ENCODE assay signal across 10 mouse cellular contexts in the genomic region with DNA sequence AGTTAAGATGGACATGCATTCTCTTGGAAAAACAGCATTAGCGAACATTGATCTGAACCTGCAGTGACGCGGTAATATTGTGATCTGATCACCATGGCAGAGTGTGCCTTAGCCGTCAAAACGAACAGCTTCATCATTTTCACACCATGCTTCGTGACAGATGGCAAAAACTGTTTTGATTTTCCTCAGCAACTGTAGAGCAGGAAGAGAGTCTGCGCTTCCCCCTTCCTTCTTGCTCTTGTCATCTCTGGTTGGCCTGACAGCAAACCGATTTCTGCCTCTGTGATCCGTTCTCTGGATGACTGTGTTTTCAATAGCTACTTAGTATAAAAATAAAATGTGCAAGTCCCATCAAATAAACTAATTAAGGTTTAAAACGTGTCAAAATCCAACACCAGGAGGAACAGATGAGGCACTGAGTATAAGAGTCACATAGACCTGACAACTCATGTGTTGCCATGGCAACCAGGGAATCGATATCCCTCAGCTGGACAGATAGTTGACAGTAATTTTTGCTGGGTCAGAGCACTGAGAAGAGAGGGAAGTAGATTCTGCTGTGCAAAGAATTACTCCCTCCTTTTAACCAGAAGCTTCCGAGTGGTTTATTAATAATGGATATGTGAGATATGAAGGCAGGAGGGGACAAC.
DNase-seq lines count a peak whose midpoint lies in the region; ATAC-seq and TF ChIP-seq lines count a peak whose summit lies in the region.
"Had no signal": no experiment of that assay in that cellular context is flagged by ENCODE, and none has a peak within 500 bp of the region (broad histone marks: within the 10 kb centered on the region; RNA-seq: fewer than 3 reads in every experiment).

No protein-coding gene starts in this region.

- peaks cover 18% of the 10 kb centered on the region for H3K4me1 ChIP-seq in forebrain, embryonic 15.5 days
- H3K4me1 ChIP-seq in midbrain, embryonic 16.5 days (ENCODE audit: control insufficient read depth, insufficient read depth, low read length) = 0 out of 2 replicates have a peak, but pooled peaks cover 5% of the 10 kb centered on the region

- TF ChIP-seq CTCF in layer of hippocampus, adult 2 months (conservative IDR thresholded peaks at IDR 0.05) = no peak

- WGBS in forebrain, embryonic 15.5 days = 54% methylated on average over 12 of the region's 12 CpGs
- WGBS in midbrain, embryonic 16.5 days = 52% methylated on average over 12 of the region's 12 CpGs

- peak; percentile 84 for ATAC-seq in forebrain, embryonic 15.5 days (replicated peaks)
- peak; percentile 87 for ATAC-seq in midbrain, embryonic 16.5 days

- peak overlapping the region; percentile 38 for H3K27ac ChIP-seq in forebrain, embryonic 15.5 days (replicated peaks)
- peak overlapping the region; percentile 69 for H3K27ac ChIP-seq in layer of hippocampus, adult 2 months
- 0 out of 2 replicates have a peak overlapping the region, but pooled peaks have one; percentile 46 for H3K27ac ChIP-seq in midbrain, embryonic 16.5 days (ENCODE audit: low read length)

- H3K4me2 ChIP-seq in forebrain, embryonic 15.5 days (replicated peaks) = no peak overlapping the region
- peak overlapping the region; percentile 5; the same call in 1 of the 2 replicates for H3K4me2 ChIP-seq in midbrain, embryonic 16.5 days (ENCODE audit: low read length)

- no peaks in the 10 kb centered on the region for H3K36me3 ChIP-seq in forebrain, embryonic 15.5 days
- H3K36me3 ChIP-seq in midbrain, embryonic 16.5 days (ENCODE audit: control insufficient read depth, insufficient read depth, low read length) = no peaks in the 10 kb centered on the region

- peak; percentile 38 for DNase-seq in embryo, embryonic 10 days (ENCODE audit: low spot score)
- no peak for DNase-seq in embryo, embryonic 9.5 days (ENCODE audit: extremely low spot score)
- peak; percentile 73 to 83 for DNase-seq in layer of hippocampus, adult 2 months (ENCODE audit: low spot score in 2 of 2)
- no peak for DNase-seq in gastrocnemius, postnatal 4 days (ENCODE audit: low spot score in 2 of 2)
- DNase-seq in spleen, adult 12 weeks (ENCODE audit: low spot score) = no peak
- DNase-seq in urinary bladder, postnatal 10 days (ENCODE audit: low spot score) = no peak
- DNase-seq: adrenal gland, postnatal 14 days; kidney, adult 2 months had no signal

- no peaks in the 10 kb centered on the region for H3K9me3 ChIP-seq in forebrain, embryonic 15.5 days
- H3K9me3 ChIP-seq in midbrain, embryonic 16.5 days (replicated peaks; ENCODE audit: control insufficient read depth, low read length, poor library complexity, severe bottlenecking) = no peaks in the 10 kb centered on the region

- no peaks in the 10 kb centered on the region for H3K27me3 ChIP-seq in forebrain, embryonic 15.5 days
- no peaks in the 10 kb centered on the region for H3K27me3 ChIP-seq in midbrain, embryonic 16.5 days (ENCODE audit: control insufficient read depth, insufficient read depth, low read depth, low read length)

- no peak overlapping the region for H3K9ac ChIP-seq in forebrain, embryonic 15.5 days (replicated peaks)
- H3K9ac ChIP-seq in midbrain, embryonic 16.5 days (ENCODE audit: low read depth, low read length) = no peak overlapping the region

- H3K4me3 ChIP-seq in forebrain, embryonic 15.5 days = no peak overlapping the region
- H3K4me3 ChIP-seq in layer of hippocampus, adult 2 months = no peak overlapping the region
- H3K4me3 ChIP-seq in midbrain, embryonic 16.5 days (ENCODE audit: low read depth, low read length) = no peak overlapping the region

Comparison
In these comparisons a context has a peak if more than half of its experiments do, and no peak if none do; other contexts are left out.
1. DNase-seq: peak in embryo, embryonic 10 days (single experiment) and layer of hippocampus, adult 2 months (2 of 2); none in embryo, embryonic 9.5 days (single experiment), gastrocnemius, postnatal 4 days (0 of 2), spleen, adult 12 weeks (single experiment) and urinary bladder, postnatal 10 days (single experiment).
2. Peak in every context shown above with its lines, with median percentiles within 50 percentile points of each other: H3K27ac ChIP-seq.